Mouse (Mus musculus) kidney, adult 9 months (tissue): ENCODE results near the gene Tlr9.

ENCODE experiments used
- DNase-seq: peaks from one replicate; pipeline ENCODE4 v3.0.0; 2022

Tlr9 gene

GRCm38 (mm10) chr9:106269879-106270278 is 47.5 kb downstream of the Tlr9 start:
- no peak for DNase-seq

GRCm38 (mm10) chr9:106270656-106271055 is 48.3 kb downstream of the Tlr9 start:
- DNase-seq: peak; percentile 55

GRCm38 (mm10) chr9:106272288-106272687 is 49.9 kb downstream of the Tlr9 start:
- DNase-seq: no peak

- peak; percentile 58 for DNase-seq
Observed at GRCm38 (mm10) chr9:106273276-106273675, 50.9 kb downstream of the Tlr9 start.

GRCm38 (mm10) chr9:106273791-106274190 is 51.4 kb downstream of the Tlr9 start:
- DNase-seq: no peak

GRCm38 (mm10) chr9:106274652-106275180 is 52.3 kb downstream of the Tlr9 start:
- DNase-seq: no peak

GRCm38 (mm10) chr9:106275806-106276205 is 53.4 kb downstream of the Tlr9 start:
- DNase-seq: no peak
